Mouse (Mus musculus) kidney, adult 9 months (tissue): Measurements from ENCODE around the gene Adarb2.
A peak's percentile ranks its signal among the peaks of the same experiment; 100 is the strongest.

Experiments
- DNase-seq: peaks from one replicate; pipeline ENCODE4 v3.0.0; 2022

Adarb2 gene

GRCm38 (mm10) chr13:8202681-8203476, at the start of gene Adarb2:
TSS of gene Adarb2 (plus strand) at chr13:8202866.
- DNase-seq = no peak

DNA sequence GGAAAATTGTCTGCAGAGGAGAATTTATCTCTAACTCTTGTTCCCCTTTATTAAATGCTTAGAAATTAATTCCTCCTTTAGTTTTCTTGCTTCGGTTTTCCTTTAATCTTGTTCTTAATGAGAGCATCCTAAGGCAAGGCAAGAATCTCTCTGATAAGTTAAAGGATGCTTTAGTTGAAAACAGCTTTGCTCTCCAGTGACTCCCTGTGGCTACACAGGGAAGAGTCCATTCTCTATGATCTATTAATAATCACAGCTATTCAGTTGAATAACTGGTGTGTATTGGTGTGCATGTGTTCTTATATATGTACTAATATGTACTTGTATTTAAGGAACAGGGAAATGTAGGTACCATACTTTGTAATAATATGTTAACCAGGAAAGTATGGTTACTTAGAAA, 28.9 kb upstream of the Adarb2 start:
- peak; percentile 7 for DNase-seq

GRCm38 (mm10) chr13:8191977-8192376, 10.7 kb upstream of the Adarb2 start:
- no peak for DNase-seq

DNA sequence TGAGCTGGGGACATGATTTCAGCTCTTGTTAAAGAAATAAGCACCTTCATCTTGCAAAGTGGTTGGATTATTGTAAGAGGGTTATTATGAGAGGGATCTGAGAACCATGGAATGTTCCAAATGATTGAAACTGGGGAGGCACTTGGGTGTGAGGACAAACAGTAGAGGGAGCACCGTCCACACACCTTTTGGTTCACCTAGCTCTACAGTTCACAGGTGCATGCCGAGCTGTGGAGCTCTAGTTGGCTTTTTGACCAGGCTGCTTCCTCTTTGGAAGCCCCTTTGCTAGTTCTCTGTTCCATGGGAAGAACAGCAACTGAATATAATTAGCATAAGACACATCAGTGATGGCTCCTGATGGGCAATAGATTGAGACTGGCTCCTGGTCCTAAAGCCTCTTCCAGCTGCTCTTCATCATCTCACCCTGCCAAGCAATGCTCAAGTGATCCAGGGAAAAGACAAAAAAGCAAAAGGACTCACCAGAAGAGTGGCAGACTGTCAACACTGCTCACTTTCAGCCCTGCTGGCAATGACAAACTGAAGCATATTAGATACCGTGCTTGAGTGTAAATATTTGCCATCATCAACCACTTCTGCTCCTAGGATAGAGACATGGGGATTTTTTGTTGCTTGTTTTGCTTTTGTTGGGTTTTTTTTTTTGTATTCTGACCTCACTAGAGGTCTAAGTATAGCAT, 3.3 kb upstream of the Adarb2 start:
- DNase-seq = no peak

DNA sequence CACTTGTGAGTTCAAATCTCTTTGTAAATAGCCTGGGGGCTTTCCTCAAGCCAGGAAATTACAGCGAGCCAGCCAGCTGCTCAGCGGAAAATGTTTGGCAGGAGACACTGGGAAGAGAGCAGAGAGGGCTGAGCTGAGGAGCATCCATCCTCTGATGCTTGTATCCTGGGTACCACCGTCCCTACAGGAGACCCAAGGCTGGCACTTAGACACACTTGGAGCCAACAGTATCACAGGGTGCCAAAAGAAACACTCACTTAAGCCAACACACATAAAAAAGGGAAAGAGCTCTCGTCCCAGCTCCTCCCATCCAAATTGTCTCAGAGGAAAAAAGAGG, 779 bp downstream of the Adarb2 start:
- no peak for DNase-seq

DNA sequence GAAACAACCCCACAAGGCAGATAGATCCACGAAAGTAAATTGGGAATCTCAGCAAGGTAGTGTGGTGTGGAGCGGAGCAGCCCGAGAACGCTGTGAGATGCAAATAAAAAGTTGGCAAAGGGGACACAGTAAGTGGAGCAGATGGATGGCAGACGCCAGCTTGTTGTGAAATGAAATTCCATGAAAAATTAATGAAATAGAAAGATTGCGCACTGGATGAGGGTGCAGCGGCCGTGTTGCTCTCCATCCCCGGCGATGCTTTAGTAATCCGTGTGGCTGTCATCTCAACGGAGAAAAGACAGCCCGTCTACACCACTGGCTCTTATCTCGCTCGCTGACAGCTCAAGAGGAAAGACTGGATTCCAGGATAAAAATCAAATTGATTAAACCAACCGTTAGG, 4.7 kb downstream of the Adarb2 start:
- DNase-seq = no peak

DNA sequence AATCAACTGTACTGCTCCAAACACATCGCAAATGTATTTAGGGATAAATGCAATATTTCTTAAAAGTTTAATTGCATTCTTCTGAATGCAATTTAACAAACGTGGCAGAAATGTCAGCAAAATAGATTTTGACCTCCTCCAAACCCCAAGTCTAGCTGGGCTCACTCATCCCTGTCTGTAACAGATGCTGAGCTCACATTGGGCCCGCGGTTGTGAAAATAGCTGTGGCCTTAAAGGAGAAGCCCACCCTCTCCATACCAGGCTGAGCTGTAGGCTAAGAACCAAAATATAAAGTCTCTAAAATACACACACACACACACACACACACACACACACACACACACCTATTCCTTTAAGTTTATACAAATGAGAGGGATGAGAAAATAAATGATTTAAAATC, 8.1 kb downstream of the Adarb2 start:
- DNase-seq = no peak

DNA sequence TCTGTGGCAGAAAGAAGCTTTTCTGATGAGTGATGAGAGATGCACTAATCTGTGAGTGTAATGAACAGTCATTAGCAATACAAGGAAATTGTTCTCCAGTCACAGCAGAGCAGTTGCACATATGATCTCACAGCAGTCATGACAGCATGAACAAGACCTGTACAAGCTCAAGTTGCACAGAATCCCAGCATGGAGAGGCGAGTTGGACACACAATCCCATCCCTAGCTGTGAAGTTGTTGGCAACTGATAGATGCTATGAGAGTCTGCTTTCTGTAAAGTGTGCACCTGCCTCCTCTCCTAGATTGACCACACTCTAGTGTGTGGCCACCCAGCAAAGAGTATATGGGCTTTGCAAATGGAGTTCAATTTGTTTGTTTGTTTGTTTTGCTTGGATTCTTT, 36.2 kb downstream of the Adarb2 start:
- no peak for DNase-seq

DNA sequence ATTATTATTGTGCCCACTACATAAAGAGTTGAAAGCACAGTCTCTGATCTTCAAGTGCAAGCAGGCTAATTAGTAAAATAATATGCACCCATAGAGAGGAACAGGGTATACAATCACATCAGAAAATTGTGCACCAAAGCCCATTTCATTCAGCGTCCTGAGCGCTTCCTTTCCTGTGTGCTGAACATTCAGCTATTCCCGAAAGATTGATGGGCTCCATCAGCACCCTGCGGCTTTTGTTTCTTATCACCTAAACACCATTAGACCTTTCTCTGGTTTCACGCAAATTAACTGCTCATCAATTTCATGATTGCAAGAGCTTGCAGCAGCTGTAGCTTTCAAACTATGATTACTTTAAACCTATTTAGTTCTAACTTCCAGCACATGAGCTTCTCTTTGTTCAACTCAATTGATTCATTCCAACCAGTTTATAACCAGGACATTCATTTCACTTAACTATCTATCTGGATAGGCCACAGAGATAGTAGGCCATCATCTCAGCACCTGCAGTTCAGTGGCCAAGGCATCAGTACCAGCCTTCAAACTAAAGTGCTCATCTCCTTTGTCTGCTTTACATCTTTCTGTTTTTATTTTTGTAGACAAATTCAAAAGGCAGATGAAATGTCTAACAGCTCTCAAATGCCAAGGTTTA, 45.5 kb downstream of the Adarb2 start:
- DNase-seq = no peak

GRCm38 (mm10) chr13:8272158-8272945, 69.7 kb downstream of the Adarb2 start:
- DNase-seq = no peak

- DNase-seq = no peak
Measured at GRCm38 (mm10) chr13:8283116-8283515, 80.5 kb downstream of the Adarb2 start.

DNA sequence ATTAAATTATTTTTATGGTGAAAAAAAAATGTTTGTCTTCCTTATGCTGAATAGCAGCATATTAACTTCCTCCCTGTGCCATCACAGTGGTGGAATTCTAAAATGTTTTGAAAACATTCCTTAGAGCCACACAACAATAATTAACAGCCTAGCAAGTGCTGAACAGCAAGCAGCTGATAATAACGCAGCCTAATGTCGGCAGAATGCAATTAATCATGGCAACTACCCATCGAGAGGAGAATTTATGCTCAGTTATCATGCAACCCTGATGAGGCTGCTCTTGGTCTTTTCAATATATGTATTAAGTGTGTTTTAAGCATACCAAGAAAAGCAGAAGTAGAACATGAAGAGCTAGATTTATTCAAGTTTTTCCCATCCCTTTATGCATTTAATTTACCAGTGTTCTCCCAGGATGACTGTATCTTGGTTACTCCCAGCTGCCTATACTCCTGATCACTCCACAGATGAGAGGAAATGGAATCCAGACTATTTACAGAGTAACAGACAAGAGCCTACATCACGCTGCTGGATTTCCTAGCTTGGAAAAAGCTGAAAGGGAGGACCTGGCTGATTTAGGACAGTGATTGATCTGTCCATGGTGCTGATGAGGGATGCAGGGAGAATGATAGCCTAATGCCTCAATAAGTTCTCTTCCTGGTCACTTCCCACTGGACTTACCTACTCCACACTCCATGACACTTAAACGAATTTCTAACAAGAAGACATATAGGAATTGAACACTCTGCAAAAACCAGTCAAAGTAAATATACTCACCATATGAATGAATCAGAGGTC, 113.9 kb downstream of the Adarb2 start:
- no peak for DNase-seq

- DNase-seq = no peak
Measured at GRCm38 (mm10) chr13:8333589-8334455, 131.2 kb downstream of the Adarb2 start.

DNA sequence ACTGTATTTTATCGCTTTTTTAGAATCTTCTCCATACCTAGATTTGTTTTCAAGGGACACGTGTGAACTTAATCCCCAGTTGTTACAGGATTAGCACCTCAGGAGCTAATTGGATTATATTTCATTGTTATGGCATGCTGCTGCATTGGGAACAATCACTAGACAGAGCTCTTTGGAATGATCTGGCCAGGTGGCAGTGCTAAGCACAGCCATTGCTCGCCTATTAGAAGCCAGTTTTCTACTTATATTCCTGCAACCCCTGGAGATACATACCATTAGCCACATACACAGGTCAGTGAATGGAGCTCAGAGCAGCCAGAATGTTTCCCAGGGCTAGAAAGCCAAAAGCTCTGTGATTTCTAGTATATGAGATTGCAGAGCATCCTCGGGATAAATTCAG, 131.9 kb downstream of the Adarb2 start:
- DNase-seq = no peak

DNA sequence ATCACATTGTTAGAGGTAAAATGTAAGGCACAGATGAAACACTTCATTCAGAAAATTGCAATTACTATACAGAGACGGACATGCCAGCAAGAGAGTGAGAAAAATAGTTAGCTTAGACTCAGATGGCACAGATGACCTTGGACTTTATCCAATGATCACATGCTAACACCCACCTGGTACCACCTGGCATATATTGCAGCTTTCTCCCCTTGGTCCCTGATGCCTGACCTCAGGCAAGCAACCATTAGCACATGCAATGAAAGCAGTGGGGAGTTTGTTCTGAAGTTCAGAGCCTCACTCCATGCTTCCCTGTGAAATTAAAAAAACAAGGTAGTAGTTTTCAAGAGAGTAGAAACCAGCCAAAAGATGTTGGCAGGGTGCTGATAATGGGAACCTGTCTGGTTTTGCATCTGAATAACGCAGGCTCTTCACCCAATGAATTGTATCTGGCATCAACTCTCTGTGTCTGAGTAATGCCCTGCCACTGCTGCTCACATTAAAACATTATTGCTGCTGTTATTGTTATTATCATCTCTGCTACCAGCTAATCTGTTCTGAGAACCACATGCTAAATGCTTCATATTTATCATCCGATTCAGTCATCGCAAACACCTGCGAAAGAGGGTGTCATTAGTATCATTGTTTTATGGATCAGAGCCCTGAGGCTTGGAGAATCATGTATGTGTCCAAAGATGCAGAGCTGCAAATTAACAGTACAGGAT, 138.6 kb downstream of the Adarb2 start:
- DNase-seq = no peak

DNA sequence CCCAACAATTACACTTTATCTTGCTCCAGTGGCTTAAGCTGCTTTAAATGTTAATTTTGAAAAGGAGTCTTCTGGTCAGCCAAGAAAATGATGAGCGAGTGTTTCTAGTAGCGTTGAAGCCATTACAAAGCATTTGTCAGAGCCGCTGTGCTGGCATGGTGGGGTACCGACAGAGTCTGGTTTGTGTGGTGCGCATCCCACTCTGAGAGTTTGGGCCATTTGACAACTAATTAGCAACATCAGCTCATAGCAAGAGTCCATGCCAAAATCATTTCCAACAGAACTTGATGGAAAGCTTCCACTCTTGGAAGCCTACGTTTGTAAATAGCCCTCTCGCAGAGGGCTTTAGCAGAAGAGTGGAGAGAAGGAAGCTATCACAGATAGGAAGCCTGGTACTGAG, 144.5 kb downstream of the Adarb2 start:
- DNase-seq = no peak

- no peak for DNase-seq
Measured at GRCm38 (mm10) chr13:8352341-8352740, 149.7 kb downstream of the Adarb2 start.

DNA sequence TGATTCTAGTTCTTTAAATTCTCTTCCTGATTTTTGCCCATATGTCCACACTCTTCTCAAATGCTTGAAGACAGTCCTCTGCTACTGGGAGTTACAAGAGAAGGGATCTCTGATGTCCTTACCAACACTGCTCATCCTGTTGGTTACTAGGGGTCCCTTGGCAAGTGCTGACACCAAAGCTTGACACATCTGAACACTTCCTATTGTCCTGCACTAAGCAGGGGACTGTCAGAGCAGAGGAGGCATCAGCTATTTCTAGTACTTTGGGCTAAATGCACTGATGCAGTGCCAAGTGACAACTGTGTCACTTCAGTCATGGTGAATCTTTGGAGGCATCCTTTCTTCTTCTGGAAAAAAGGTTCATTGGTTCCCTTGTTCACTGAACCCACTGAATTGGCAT, 150.3 kb downstream of the Adarb2 start:
- DNase-seq = no peak

DNA sequence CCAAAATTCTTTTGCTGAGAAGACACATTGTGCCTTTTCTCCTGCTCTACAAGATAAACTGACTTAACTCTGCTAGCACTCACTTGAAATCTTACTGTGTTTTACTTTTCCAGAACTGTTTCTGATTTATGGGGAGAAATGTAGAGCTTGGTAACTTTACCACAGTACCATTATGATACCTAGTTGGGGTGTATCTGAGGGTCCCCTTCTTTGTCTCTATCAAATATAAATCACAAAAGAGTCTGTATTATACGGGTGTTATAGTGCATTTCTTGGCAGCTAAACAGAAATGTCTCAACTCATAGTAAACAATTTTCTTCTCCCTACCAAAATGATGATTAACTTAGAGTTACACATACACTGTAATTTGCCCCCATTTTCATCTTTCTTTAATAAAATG, 162.9 kb downstream of the Adarb2 start:
- DNase-seq = no peak

- no peak for DNase-seq
Measured at GRCm38 (mm10) chr13:8366087-8366486, 163.4 kb downstream of the Adarb2 start.

- no peak for DNase-seq
Measured at GRCm38 (mm10) chr13:8369868-8370387, 167.3 kb downstream of the Adarb2 start.
